Mouse (Mus musculus) stomach, embryonic 16.5 days (tissue): ENCODE data around the gene Ell2. TPM values are rescaled to one million over a fixed set of nuclear protein-coding genes. Genes with fewer than 3 reads are reported as not detected.

Experiments
- ATAC-seq: fragments of 200-750 bp; cut with Nextera tagmentation; 2 replicates; pipeline ENCODE4 v1.8.0; 2017; ENCODE audit warnings: moderate number of reproducible peaks, moderate TSS enrichment; ENCODE audit not compliant: insufficient read depth, low FRiP score
- H3K27ac ChIP-seq: fragments of 300-500 bp; sonication (generic); 2 replicates; pipeline ENCODE4 v1.5.1; 2014; ENCODE audit warnings: low read length
- H3K27me3 ChIP-seq: fragments of 300-500 bp; sonication (generic); 2 replicates; pipeline ENCODE4 v1.6.1; 2014; ENCODE audit warnings: low read length, control low read depth, mixed read lengths; ENCODE audit not compliant: control insufficient read depth, insufficient read depth
- H3K36me3 ChIP-seq: fragments of 300-500 bp; sonication (generic); 2 replicates; pipeline ENCODE4 v1.6.1; 2014; ENCODE audit warnings: low read length; ENCODE audit not compliant: control insufficient read depth, insufficient read depth
- H3K4me1 ChIP-seq: fragments of 300-500 bp; sonication (generic); 2 replicates; pipeline ENCODE4 v1.6.1; 2014; ENCODE audit warnings: low read length, control low read depth, mixed read lengths; ENCODE audit not compliant: control insufficient read depth, insufficient read depth
- H3K4me2 ChIP-seq: fragments of 300-500 bp; sonication (generic); 2 replicates; pipeline ENCODE4 v1.6.1; 2014; ENCODE audit warnings: low read depth, low read length, mixed read lengths
- H3K4me3 ChIP-seq: fragments of 300-500 bp; sonication (generic); replicated peaks from 2 replicates; pipeline ENCODE4 v1.5.1; 2014; ENCODE audit warnings: mild to moderate bottlenecking, low read length
- H3K9ac ChIP-seq: fragments of 300-500 bp; sonication (generic); 2 replicates; pipeline ENCODE4 v1.6.1; 2014; ENCODE audit warnings: low read length
- H3K9me3 ChIP-seq: fragments of 300-500 bp; sonication (generic); replicated peaks from 2 replicates; pipeline ENCODE4 v1.6.1; 2016; ENCODE audit warnings: low read length, control low read depth; ENCODE audit not compliant: control insufficient read depth
- WGBS: fragments of 180-500 bp; shearing (Covaris S2); extraction: QIAGEN DNeasy Blood & Tissue Kit; methylation state at CpG from one replicate; pipeline ENCODE4 v1.1.7; 2014; 5-methylcytosine and 5-hydroxymethylcytosine counted together
- polyA plus RNA-seq: library from polyadenylated mRNA; unstranded; fragments of >200 nt; fragmentation: Nextera tagmentation; extraction: Ambion mirVana; gene quantifications from 2 replicates; pipeline ENCODE4 v1.2.1, GENCODE M21; 2015

The Ell2 gene
- polyA plus RNA-seq, 1 experiment from 2014 or later, result 19.4 TPM

- no peak overlapping the region for H3K4me3 ChIP-seq
- H3K4me1 ChIP-seq, result no peaks in the 10 kb centered on the region
- H3K4me2 ChIP-seq, result no peak overlapping the region
- no peaks in the 10 kb centered on the region for H3K27me3 ChIP-seq
- no peak for ATAC-seq
- no peaks in the 10 kb centered on the region for H3K36me3 ChIP-seq
- 90% methylated on average over 2 of the region's 2 CpGs for WGBS
- H3K9ac ChIP-seq, result no peak overlapping the region
- H3K9me3 ChIP-seq, result no peaks in the 10 kb centered on the region
- H3K27ac ChIP-seq, result no peak overlapping the region
Measured at GRCm38 (mm10) chr13:75817183-75817582, 110.6 kb downstream of the Ell2 start.

- no peak overlapping the region for H3K27ac ChIP-seq
- H3K27me3 ChIP-seq, result no peaks in the 10 kb centered on the region
- no peaks in the 10 kb centered on the region for H3K36me3 ChIP-seq
- ATAC-seq, result no peak
- no peak overlapping the region for H3K9ac ChIP-seq
- H3K9me3 ChIP-seq, result no peaks in the 10 kb centered on the region
- H3K4me1 ChIP-seq, result no peaks in the 10 kb centered on the region
- H3K4me2 ChIP-seq, result no peak overlapping the region
- WGBS, result 54% methylated on average over 3 of the region's 3 CpGs
- H3K4me3 ChIP-seq, result no peak overlapping the region
Measured at GRCm38 (mm10) chr13:75818486-75818885, 111.9 kb downstream of the Ell2 start.

GRCm38 (mm10) chr13:75818945-75819706 is 112.6 kb downstream of the Ell2 start:
- no peaks in the 10 kb centered on the region for H3K27me3 ChIP-seq
- 76% methylated on average over 3 of the region's 3 CpGs for WGBS
- H3K4me2 ChIP-seq, result no peak overlapping the region
- no peaks in the 10 kb centered on the region for H3K4me1 ChIP-seq
- no peak overlapping the region for H3K27ac ChIP-seq
- H3K9ac ChIP-seq, result no peak overlapping the region
- H3K36me3 ChIP-seq, result no peaks in the 10 kb centered on the region
- no peak for ATAC-seq
- H3K4me3 ChIP-seq, result no peak overlapping the region
- H3K9me3 ChIP-seq, result no peaks in the 10 kb centered on the region

DNA sequence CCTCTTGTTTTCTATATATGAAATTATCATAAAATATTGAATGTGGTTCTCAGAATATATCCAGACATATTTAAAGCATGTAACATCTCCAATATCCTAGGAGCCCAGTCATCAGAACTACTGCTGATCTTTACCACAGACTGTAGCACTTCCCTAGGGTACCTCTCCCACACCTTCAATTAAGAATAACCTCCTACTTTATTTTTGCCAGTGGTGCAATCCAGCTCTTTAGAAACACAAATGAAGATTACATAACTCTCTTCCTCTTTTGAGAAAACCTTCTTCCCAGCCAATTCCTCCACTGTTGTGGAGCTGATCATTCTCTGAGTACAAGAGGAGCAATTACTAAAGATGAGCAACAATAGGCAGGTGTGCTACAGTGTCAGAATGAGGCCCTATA is 113.3 kb downstream of the Ell2 start:
- H3K4me1 ChIP-seq, result no peaks in the 10 kb centered on the region
- no peaks in the 10 kb centered on the region for H3K9me3 ChIP-seq
- no peak overlapping the region for H3K9ac ChIP-seq
- ATAC-seq, result no peak
- H3K4me3 ChIP-seq, result no peak overlapping the region
- H3K36me3 ChIP-seq, result no peaks in the 10 kb centered on the region
- no peak overlapping the region for H3K27ac ChIP-seq
- H3K4me2 ChIP-seq, result no peak overlapping the region
- H3K27me3 ChIP-seq, result no peaks in the 10 kb centered on the region

Other genes starting within 250 kb of the Ell2 start
- gene Glrx, start 133.1 kb downstream of the Ell2 start, polyA plus RNA-seq, result 99.8 and 113 TPM in 2 replicates
- 17.6 and 20.0 TPM in 2 replicates for gene Rhobtb3, start 237.2 kb downstream of the Ell2 start, polyA plus RNA-seq